Mouse (Mus musculus): ENCODE results near the gene Cd300lg. TPM values are rescaled to one million over a fixed set of nuclear protein-coding genes. Genes with fewer than 3 reads are reported as not detected.

Cd300lg gene
- total RNA-seq, 2 experiments from 2014 or later = 44.1 to 53.0 TPM

DNA sequence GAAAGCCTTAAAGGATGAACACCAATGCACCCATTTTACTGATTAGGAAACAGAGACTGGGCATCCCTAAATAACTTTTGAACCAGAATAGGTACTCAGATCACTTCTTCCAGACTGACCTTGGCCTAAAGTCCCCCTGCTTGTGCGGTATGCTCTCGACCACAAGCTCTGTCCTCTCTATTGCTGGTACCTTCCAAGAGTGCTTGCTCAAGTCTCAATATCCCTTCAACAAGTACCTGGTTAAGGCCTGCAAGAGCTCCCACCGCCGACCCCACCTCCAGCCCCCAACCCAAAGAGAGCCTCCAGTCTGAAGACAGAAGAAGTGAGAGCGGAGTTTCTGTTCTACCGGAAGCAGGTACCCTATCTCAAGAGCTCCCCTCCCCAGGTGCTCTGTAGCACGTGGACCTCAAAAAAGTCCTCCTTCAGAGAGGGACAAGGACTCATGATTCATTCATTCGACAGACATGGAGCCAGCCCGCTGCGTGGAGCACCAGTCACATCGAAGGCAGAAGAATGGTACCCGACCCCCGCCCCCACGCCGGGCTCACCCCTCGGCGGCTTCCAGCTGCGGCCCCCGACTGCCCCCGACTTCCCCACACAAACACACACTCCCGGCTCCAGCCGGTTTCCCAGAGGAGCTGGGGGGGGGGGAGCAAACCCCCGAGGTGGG is 15.2 kb upstream of the Cd300lg start:
- DNase-seq = peak; percentile 46

- DNase-seq = peak; percentile 84
These were observed 14.5 kb upstream of the Cd300lg start for GRCm38 (mm10) chr11:102026694-102027360.

DNA sequence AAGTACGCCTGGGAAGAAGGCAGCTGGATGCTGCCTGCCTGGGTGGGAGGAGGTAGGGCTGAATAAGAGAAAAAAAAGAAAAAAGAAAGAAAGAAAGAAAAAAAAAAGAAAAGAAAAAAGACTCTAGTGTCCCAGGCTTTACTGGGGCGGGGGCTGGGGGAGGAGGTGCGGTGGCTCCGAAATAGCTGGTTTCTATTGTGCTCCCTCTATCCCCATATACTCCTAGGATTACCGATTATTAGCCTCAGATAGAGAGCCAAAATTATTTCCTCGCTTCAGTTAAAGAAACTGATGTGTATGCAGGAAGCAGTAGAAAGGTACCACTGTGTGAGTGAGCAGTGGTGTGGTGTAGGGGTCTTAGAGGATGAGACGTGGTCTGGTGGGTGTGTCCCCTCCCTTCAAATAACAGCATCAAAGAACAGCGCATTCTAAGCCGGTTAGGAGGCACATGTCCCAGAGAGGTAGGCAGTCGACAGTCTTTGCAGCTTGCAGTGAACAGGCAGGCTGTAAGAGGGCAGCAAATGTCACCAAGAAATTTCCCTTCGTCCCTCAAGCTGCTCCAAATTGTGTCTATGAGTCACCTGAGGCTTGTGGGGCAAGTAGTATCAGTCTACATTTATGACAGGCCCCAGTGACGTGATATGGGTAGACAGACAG is 13.8 kb upstream of the Cd300lg start:
- DNase-seq = no peak

GRCm38 (mm10) chr11:102028087-102028816 is 13.1 kb upstream of the Cd300lg start, which contains the start of gene Mpp3:
Gene Mpp3, minus strand, starts transcription at chr11:102028461.
- no peak for DNase-seq

DNA sequence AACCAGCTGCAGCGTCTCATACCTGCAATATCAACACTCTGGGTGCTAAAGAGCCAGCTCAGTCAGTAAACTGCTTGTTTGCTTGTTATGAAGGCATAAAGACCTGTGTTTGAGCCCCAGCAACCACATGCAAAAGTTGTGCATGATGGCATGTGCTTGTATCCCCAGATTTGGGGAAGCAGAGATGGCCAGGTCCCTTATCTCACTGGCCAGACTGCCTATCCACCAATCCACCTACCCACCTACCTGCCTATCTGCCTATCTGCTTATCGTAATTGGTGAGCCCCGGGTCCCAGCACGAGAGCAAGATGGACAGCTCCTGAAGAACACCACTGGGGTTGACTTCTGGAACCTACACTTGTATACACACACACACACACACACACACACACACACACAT is 12.0 kb upstream of the Cd300lg start:
- no peak for DNase-seq

- no peak for DNase-seq
These were observed 11.3 kb upstream of the Cd300lg start for GRCm38 (mm10) chr11:102029966-102030365.

DNA sequence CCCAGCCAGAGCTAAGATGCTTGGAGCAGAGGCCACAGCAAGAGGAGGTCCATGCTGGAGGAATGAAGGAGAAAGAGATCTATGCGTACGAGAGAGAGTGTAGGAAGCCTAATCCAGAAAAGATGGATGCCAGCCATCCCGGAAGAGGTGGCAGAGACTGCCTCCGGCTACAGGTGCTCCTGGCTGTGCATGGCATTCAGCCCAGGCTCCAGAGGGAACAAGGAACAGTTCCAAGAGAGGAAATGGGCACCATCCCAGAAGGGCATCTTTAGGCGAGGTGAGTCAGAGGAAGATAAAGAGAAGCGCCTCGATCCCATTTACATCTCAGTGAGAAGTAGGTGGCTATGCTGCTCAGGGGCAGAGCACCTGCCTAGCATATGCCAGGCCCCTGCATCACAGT is 10.2 kb upstream of the Cd300lg start:
- DNase-seq = peak; percentile 36

DNA sequence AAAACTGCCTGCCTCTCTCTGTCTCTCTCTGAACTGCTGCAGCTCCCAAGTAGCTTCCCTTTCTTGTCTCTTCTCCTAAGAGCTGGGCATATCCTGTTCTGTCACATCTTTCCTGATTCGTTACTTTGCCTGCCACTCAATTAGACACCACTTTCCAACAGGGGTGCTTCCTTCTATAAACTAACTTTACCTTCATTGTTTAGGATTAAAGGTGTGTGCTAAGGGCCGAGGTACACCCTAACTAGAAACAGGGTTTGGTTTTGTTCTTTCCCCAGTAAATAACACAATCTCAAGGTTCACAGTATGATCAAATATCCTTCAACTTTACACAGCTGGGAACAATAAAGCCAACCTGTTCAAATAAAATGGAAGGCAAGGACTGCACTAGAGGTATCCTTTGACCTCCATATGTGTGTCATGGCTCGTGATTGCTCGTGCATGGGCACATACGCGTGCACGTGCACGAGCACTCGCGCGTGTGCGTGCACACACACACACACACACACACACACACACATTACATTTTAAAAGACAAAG is 8.2 kb upstream of the Cd300lg start:
- no peak for DNase-seq

- no peak for DNase-seq
These were observed 6.4 kb upstream of the Cd300lg start for GRCm38 (mm10) chr11:102034887-102035286.

DNA sequence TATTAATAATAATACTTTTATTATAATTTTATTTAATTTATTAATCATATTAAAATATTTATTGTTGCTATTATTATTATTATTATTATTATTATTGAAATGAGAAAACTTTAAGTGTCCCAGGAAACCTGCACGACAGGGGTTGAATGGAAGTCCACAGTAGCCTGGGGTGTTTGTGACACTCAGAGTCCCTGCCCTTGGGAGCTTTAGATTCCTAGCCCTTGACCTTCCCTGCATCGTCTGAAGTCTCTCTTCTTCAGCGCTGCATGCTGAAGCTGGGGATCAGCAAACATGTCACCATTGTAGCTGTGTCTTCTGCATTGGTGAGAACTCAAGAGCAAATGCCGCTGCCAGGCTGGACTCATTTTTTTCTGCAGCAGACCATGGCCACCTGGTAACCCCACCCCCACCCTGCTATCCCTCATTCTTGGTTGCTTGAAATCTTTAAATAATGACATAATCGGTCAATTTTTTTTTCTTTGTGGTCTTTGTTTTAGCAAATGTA is 5.8 kb upstream of the Cd300lg start:
- DNase-seq = no peak

DNA sequence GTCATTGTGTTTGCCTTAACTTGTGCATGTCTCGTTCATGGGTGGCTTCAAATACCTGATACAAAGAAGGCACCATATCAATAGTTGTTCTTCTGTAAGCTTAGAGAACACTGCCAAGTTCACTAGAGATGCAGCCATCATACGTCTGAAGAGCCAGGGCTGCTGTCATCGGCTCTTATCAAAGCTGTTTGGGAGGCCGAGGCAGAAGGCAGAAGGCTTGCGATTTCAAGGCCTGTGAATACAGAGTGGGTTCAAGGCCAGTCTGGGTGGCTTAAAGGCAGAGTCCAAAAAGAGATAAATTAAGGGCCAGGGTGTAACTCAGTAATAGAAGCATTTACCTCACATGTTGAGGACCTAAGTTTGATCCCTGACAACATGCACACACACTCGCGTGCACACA is 5.0 kb upstream of the Cd300lg start:
- peak; percentile 40 for DNase-seq

GRCm38 (mm10) chr11:102037789-102038188 is 3.5 kb upstream of the Cd300lg start:
- no peak for DNase-seq

DNA sequence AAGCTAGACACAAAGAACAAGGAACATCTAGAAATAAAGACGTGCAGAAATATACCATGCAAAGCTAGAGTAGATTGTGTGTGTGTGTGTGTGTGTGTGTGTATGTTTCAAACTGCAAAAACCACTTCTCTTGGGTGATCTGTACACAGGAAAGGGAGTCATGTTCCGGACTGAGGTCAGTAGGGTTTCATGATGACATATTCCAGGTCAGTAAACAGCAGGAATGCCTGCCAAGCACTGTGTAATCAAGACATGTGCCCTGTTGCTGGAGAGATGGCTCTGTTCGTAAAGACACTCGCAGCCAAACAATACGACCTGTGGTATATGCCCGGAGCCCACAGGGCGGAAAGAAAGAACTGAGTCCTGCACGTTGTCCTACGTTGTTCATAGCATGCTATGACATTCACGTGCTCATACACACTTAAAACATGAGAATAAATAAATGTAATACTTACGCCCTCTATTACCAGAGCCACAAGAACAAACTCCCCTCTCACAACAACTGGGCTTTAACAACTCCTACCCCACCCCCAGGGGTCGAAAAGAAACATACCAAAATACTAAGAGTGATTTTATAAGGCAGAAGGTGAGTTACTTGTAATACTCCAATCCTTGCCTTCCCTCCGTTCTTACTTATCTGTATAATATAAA is 1.7 kb upstream of the Cd300lg start:
- DNase-seq = no peak

DNA sequence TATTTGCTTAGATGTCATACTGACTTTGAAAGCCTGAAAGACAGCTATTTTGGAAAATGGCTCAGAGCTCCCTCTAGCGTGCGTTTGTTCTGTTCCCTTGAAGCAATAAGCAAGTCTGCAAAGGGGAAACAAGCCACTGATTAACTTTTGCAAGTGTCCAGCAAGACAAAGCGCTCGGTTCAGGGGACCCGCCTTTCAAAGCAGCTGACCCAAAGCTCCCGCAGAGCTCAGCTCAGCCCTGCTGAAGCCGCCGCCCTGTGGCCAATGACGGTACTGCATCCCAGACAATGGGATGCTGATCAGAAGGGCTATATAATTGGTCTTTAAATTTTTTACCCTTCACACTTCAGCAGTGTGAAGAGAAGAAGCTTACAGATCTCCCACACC is 1.2 kb upstream of the Cd300lg start:
- peak; percentile 95 for DNase-seq

GRCm38 (mm10) chr11:102040646-102041045 is 663 bp upstream of the Cd300lg start:
- DNase-seq = no peak

DNA sequence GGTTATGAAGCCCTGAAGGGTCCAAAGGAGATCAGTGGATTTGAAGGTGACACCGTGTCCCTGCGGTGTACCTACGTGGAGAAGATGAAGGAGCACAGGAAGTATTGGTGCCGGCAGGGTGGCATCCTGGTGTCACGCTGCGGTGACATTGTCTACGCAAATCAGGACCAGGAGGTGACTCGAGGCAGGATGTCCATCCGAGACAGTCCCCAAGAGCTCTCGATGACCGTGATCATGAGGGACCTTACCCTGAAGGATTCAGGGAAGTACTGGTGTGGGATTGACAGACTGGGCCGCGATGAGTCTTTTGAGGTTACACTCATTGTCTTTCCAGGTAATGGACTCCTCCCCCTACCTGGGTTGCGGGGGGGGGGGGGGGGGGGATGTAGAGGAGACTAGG is 1.7 kb downstream of the Cd300lg start:
- no peak for DNase-seq

DNA sequence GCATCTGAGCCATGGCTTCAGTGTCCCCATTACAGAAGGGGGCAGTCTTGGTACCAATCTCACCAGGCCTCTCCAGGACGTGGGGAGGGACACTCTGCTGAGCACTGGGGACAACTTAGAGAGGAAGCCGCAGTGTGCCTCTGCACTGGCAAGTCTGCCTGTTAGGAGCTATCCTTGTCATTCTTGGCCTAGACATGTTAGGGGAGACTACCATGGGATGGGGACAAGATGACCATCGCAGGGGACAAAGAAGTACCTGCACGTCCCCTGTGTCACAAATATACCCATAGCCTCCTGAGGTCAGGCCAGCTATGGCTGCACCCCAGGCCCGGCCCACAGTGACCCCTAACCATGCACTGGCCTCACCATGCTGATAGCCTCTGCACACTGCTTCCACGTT is 2.1 kb downstream of the Cd300lg start:
- DNase-seq = no peak

DNA sequence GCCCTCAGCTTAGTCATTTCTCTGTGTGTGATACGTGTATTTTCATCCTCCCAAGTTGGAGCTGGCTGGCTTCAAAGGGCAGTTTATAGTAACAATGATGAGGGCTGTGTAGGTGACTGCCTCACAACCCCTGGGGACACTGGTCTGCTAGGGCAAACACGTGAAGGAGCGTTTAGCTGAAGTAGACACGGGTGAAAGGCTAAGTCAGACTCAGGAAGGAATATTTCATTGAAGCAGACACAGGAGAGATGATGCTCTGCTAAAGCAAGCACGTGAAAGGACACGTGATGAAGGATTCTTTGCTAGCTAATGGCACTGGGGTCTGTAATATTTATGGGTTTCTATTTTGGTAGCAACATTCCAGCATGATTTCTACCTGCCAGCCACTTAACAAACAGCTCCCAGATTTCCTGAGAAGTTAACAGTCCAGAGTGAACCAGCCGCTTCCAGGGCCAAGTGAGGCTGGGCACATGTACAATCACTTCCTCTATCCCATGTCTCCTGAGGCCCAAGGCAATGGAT is 3.4 kb downstream of the Cd300lg start:
- no peak for DNase-seq

DNA sequence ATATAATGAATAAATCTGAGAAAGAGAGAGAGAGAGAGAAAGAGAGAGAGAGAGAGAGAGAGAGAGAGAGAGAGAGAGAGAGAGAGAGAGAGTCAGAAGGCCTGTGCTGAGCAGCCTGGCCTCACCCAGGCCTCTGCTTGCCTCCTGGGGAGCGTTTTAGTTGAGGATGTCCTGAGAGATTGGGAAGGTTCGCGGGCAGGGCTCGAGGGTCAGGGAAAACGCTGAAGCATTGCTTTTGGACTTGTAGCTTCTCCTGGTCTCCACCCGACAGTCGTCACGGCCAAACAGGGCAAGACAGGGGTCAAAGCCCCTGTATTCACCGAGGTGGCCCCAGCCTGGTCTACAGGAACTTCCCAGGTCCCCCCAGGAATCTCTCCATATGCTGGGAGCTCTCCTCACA is 5.3 kb downstream of the Cd300lg start:
- no peak for DNase-seq

DNA sequence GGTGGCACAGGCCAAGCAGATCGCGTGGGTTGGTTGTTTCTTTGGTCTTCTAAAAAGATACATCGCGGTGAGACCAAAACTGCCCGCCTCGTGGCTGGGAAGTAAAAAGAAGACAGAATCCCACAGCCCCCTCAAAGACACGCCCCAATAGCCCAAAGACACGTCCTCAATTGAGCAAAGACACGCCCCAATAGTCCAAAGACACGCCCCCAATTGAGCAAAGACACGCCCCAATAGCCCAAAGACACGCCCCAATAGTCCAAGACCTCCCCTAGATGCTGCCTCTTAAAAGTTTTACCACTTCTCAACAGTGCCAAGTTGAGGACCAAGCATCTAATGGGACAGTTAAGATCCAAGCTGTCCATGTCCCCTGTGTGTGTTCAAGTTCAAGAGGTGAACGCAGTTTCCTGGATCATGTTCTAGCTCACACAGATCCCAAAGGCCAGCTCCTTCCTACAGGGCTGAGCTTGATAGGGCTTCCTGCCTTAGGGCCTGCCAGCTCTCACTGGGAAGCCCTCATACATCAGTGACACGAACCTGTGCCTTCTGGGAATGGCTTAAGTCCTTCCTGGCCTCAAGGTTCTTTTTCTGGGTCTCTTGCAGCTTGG is 8.7 kb downstream of the Cd300lg start:
- DNase-seq = no peak

DNA sequence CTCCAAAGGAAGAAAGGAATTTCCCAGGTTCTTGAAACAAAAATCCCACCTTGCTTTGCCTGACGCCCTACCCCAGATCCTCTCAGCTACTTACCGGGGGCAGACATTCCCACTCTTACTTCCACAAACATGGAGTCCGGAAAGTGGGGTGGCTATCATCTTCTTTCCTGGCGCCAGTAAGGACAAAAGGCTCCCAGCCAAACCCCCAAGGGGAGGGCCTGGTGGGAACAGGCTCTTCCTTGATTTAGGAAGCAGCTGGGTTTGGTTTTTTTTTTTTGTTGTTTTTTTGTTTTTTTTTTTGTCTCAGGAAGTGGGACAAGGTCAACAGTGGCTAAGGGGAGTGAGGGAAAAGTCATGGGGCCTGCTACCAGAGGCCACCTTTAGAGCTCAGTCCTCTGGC is 10.2 kb downstream of the Cd300lg start:
- peak; percentile 69 for DNase-seq

All from adrenal gland, postnatal 10 days (tissue).